Mouse (Mus musculus) adrenal gland (tissue): Measurements from ENCODE around the gene Man1c1.

Experiments
- intact Hi-C: fragments of 180-260 bp; cut with DNase I; formaldehyde crosslinking; loops from one replicate; pipeline ENCODE4 v1.15.1; 2025
- microRNA-seq, 2 experiments: library from miRNA; unstranded; fragments of <30 nt; microRNA quantifications; one replicate each; pipeline ENCODE4; 2019

The Man1c1 gene

GRCm38 (mm10) chr4:134523447-134523846 is 180.6 kb downstream of the Man1c1 start:
- intact Hi-C loops: no loop called here

DNA sequence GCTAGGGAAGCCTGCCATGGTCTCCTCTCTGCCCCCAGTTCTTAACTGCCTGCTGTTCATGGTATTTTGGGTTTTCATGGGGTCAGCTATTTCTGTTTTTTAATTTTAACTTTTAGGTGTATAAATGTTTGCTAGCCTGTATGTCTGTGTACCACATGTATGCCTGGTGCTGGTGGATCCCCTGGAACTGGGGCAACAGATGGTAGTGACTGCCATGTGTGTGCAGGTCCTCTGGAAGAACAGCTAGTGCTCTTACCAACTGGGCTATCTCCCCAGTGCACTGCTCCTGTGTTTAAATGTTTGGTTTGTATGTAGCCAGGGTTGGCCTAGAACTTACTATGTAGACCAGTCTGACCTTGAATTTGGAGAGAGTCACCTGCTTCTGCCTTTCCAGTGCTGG is 184.8 kb downstream of the Man1c1 start:
- intact Hi-C loops: no loop called here

- intact Hi-C loops: no loop called here
Observed at GRCm38 (mm10) chr4:134518541-134518940, 185.5 kb downstream of the Man1c1 start.

DNA sequence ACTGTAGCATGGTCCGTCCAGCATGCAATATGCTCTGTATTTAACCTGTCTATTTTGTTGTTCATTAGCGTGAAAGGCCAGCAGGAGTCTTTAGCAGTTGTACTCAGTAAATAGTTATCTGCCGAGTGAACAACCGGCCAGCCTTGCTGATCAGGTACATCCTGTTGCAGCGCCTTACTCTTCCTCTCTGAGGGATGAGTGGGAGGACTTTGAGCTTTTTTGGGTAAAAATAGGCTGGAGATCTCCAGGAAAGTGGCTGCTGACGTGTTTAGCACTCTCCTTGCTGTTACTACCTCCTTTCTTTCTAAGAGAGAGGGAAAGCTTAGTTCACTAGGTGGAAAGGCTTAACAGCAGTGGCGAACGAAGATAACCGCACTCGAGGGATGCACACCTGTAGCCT is 186.4 kb downstream of the Man1c1 start:
- intact Hi-C loops: no loop called here

DNA sequence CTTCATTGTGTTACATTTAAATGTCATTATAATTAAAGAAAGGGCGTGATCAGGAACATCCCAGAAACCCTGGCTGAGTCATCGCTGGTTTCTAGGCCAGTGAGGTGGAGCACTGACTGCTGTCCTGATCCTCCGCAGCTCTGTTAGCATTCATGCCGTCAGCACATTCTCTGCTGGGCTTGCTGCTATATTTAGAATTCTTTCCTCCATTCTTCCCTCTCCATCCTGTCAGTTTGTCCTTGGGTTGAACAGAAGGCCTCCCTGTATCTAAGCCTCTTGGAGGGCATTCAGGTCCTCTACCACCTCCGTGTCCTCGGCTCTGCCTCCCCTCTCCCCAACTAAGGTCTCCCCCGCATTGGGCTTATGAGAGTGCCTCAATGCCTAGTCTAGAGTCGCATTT is 187.1 kb downstream of the Man1c1 start:
- intact Hi-C loops: no loop called here

- intact Hi-C loops: no loop called here
Observed at GRCm38 (mm10) chr4:134515614-134516013, 188.5 kb downstream of the Man1c1 start.

DNA sequence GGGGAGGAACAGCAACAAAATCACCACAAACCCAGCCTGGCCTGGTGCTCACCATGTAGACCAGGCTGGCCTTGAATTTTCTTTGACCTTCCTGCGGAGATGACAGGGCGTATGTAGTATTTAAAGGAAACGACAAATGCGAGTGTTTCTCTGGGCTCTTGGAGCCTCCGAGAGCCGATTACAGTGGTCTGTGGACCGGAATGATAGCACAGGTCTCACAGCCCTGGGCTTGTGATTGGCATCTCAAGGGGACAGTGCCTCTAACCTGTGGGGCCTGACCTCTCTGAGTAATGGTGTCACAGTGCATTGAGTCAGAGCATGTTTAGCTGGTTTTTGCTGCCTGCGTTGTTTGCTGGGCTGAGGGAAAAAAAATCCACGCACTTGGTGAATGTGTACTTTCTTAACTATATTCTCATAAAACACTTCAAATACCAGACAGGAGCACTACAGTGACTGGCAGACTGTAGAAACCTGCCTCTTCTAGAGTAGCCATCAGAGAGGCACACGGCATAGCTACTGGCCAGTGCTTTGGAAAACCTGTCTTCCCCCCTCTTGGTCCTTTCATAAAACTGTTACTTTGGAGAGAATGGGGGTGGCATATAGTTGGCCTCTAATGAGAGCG is 189.7 kb downstream of the Man1c1 start:
- intact Hi-C loops: no loop called here

DNA sequence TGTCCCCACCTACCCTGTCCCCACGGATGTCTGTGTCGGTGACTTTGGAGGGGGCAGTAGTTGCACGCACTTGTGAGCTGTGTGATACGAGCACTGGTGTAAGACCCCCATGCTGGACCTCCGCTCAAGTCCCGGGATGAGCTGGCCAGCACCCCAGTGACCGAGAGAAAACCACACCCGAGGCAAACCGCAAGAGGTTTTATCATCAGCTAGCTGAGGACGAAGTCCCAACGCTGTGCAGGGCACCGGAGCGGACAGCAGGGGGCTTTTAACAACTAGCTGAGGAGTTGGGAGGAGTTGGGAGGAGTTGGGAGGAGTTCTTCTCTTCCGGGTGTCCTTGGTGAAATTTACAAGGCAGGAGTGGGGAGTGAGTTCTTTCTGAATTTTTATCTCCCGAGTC is 191.3 kb downstream of the Man1c1 start:
- intact Hi-C loops: no loop called here

DNA sequence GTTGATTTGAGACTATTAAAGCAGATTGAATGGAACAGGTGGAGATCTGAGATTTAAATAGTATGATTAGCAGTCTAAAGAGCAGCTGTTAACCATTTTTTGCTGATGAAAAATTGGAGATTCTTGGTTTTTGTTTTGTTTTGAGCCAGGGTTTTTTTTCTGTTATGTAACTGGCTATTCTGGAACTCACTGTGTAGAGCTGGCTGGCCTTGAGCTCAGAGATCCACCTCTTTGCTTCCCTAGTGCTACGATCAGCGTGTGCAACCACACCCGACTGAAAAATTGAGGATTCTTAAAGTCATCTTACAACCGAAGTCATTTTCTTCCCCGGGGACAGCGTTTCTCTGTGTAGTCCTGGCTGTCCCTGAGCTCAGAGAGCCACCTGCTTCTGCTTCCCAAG is 192.4 kb downstream of the Man1c1 start:
- intact Hi-C loops: no loop called here

Small RNA genes lying within 50 kb of the gene (microRNA-seq; reads per million reads assigned to microRNA genes)
- gene Mir6403: 0 reads per million in 2 experiments
